Mouse (Mus musculus) left cerebral cortex, postnatal 25 days (tissue): ENCODE data around the gene Ccno. TPM values are rescaled to one million over a fixed set of nuclear protein-coding genes. Genes with fewer than 3 reads are reported as not detected.

ENCODE experiments used
- microRNA-seq, 2 experiments: library from miRNA; unstranded; fragments of <30 nt; microRNA quantifications; one replicate each; pipeline ENCODE4 v1.2.0; 2022
- total RNA-seq, 2 experiments: library from RNA; stranded (reverse); gene quantifications; 2 replicates each; pipeline ENCODE4 v1.2.3; 2021

The Ccno gene
- total RNA-seq, 2 experiments from 2014 or later = 1.6 to 1.9 TPM

Small RNA genes within 50 kb of the gene (microRNA-seq; reads per million reads assigned to microRNA genes)
- gene Mir449a (47.5 to 82.0 reads per million in 2 experiments), gene Mir449b (0 reads per million in 2 experiments), gene Mir449c (0 reads per million in 2 experiments)

Other genes with a start within 250 kb of the Ccno start
- 10 to 100 TPM; 28.5 to 29.4 TPM for gene Plpp1, start 187.0 kb upstream of the Ccno start, total RNA-seq
- 10 to 100 TPM; 42.0 to 44.8 TPM for gene Mtrex, start 60.4 kb upstream of the Ccno start, total RNA-seq
- 10 to 100 TPM; 20.1 to 21.7 TPM for gene Dhx29, start 60.3 kb upstream of the Ccno start, total RNA-seq
- under 1 TPM; 0.18 to 0.44 TPM for gene Mcidas, start 6.0 kb downstream of the Ccno start, total RNA-seq
- gene Cdc20b, start 47.3 kb downstream of the Ccno start, total RNA-seq = not detected
- 1 to 10 TPM; 9.6 to 9.8 TPM for gene Gpx8, start 58.6 kb downstream of the Ccno start, total RNA-seq
- gene Gzma, start 113.2 kb downstream of the Ccno start, total RNA-seq = not detected
- under 1 TPM in 1 of 2 experiments, not detected in 1; 0.41 TPM for gene Esm1, start 221.9 kb downstream of the Ccno start, total RNA-seq
- not detected for gene Gzmk, start 238.1 kb downstream of the Ccno start, total RNA-seq